Mouse (Mus musculus): ENCODE data around the gene Edf1.
A peak's percentile ranks its signal among the peaks of the same experiment; 100 is the strongest.
"Not testable (repeated sequence)": the region's sequence is repeated elsewhere in the genome, so short reads cannot be mapped to it uniquely, and the experiment has no call there.

Gene Edf1

GRCm38 (mm10) chr2:25557221-25557963 lies at the start of gene Edf1:
Gene Edf1 (plus strand): TSS chr2:25557847.
- peak; percentile 91 for DNase-seq (ENCODE audit: extremely low spot score)

GRCm38 (mm10) chr2:25509912-25510311 lies 47.7 kb upstream of the Edf1 start:
- DNase-seq (ENCODE audit: extremely low spot score): no peak

GRCm38 (mm10) chr2:25526510-25527302 lies 30.9 kb upstream of the Edf1 start:
- no peak for DNase-seq (ENCODE audit: extremely low spot score)

GRCm38 (mm10) chr2:25533707-25534106 lies 23.9 kb upstream of the Edf1 start:
- DNase-seq (ENCODE audit: extremely low spot score): no peak

- DNase-seq (ENCODE audit: extremely low spot score): no peak
These were observed 23.3 kb upstream of the Edf1 start for GRCm38 (mm10) chr2:25534178-25534865.

GRCm38 (mm10) chr2:25534866-25535182 lies 22.8 kb upstream of the Edf1 start:
- no peak for DNase-seq (ENCODE audit: extremely low spot score)

GRCm38 (mm10) chr2:25536531-25536930 lies 21.1 kb upstream of the Edf1 start:
- DNase-seq (ENCODE audit: extremely low spot score): no peak

- DNase-seq (ENCODE audit: extremely low spot score): no peak
These were observed 17.1 kb upstream of the Edf1 start for GRCm38 (mm10) chr2:25540541-25540948.

GRCm38 (mm10) chr2:25541644-25542367 lies 15.8 kb upstream of the Edf1 start:
- DNase-seq (ENCODE audit: extremely low spot score): no peak

GRCm38 (mm10) chr2:25545996-25546810 lies 11.4 kb upstream of the Edf1 start:
- DNase-seq (ENCODE audit: extremely low spot score): no peak

GRCm38 (mm10) chr2:25546811-25547491 lies 10.7 kb upstream of the Edf1 start, which contains the start of gene Traf2:
Gene Traf2 (minus strand): TSS chr2:25546940.
- peak; percentile 98 for DNase-seq (ENCODE audit: extremely low spot score)

- DNase-seq (ENCODE audit: extremely low spot score): no peak
These were observed 8.3 kb upstream of the Edf1 start for GRCm38 (mm10) chr2:25549021-25549991.

- DNase-seq (ENCODE audit: extremely low spot score): no peak
These were observed 6.5 kb upstream of the Edf1 start for GRCm38 (mm10) chr2:25551186-25551585.

- not testable (repeated sequence) for DNase-seq (ENCODE audit: extremely low spot score)
These were observed 4.4 kb upstream of the Edf1 start for GRCm38 (mm10) chr2:25553171-25553786.

- not testable (repeated sequence) for DNase-seq (ENCODE audit: extremely low spot score)
These were observed 2.2 kb upstream of the Edf1 start for GRCm38 (mm10) chr2:25555479-25555878.

- DNase-seq (ENCODE audit: extremely low spot score): no peak
These were observed 1.4 kb upstream of the Edf1 start for GRCm38 (mm10) chr2:25556296-25556695.

GRCm38 (mm10) chr2:25557964-25558360 lies 315 bp downstream of the Edf1 start:
- DNase-seq (ENCODE audit: extremely low spot score): no peak

GRCm38 (mm10) chr2:25558774-25559173 lies 1.1 kb downstream of the Edf1 start:
- no peak for DNase-seq (ENCODE audit: extremely low spot score)

GRCm38 (mm10) chr2:25560551-25560950 lies 2.9 kb downstream of the Edf1 start:
- no peak for DNase-seq (ENCODE audit: extremely low spot score)
